Mouse (Mus musculus): Measurements from ENCODE around the gene Ap2m1.

The Ap2m1 gene

GRCm38 (mm10) chr16:20528779-20529178 lies 6.5 kb upstream of the Ap2m1 start:
- CTCF ChIA-PET = no interaction called here

GRCm38 (mm10) chr16:20529375-20529774 lies 5.9 kb upstream of the Ap2m1 start:
- CTCF ChIA-PET = interaction anchor here (0.7 kb wide), 1 partner anchor 1348 kb away, joined by 5 read pairs; no protein-coding TSS in a partner anchor

- CTCF ChIA-PET = no interaction called here
Observed at GRCm38 (mm10) chr16:20530941-20531340, 4.3 kb upstream of the Ap2m1 start.

- CTCF ChIA-PET = interaction anchor here (1.2 kb wide), 1 partner anchor 13 kb away, joined by 9 read pairs; no protein-coding TSS in a partner anchor
Observed at GRCm38 (mm10) chr16:20534617-20535295, 522 bp upstream of the Ap2m1 start.

- CTCF ChIA-PET = no interaction called here
Observed at GRCm38 (mm10) chr16:20536081-20536665, 895 bp downstream of the Ap2m1 start.

GRCm38 (mm10) chr16:20537071-20537471 lies 1.8 kb downstream of the Ap2m1 start:
- CTCF ChIA-PET = no interaction called here

- CTCF ChIA-PET = no interaction called here
Observed at GRCm38 (mm10) chr16:20537601-20538320, 2.5 kb downstream of the Ap2m1 start.

GRCm38 (mm10) chr16:20539649-20540048 lies 4.4 kb downstream of the Ap2m1 start:
- CTCF ChIA-PET = no interaction called here

GRCm38 (mm10) chr16:20540438-20540837 lies 5.2 kb downstream of the Ap2m1 start:
- CTCF ChIA-PET = interaction anchor here (0.6 kb wide), 1 partner anchor 1899 kb away, joined by 3 read pairs; the partner anchor contains the start of gene Etv5

- CTCF ChIA-PET = no interaction called here
Observed at GRCm38 (mm10) chr16:20545696-20546095, 10.4 kb downstream of the Ap2m1 start.

- CTCF ChIA-PET = interaction anchor here (0.6 to 1.6 kb wide), 2 partner anchors 13 to 1864 kb away, joined by 3 to 9 read pairs; partner anchors contain the start of gene Ap2m1
Observed at GRCm38 (mm10) chr16:20547423-20547822, 12.1 kb downstream of the Ap2m1 start.

GRCm38 (mm10) chr16:20548096-20548948 lies 13.0 kb downstream of the Ap2m1 start, which contains the start of gene Abcf3:
Gene Abcf3 (plus strand): TSS chr16:20548577.
- CTCF ChIA-PET = interaction anchor here (0.6 to 1.6 kb wide), 2 partner anchors 14 to 1865 kb away, joined by 3 to 9 read pairs; partner anchors contain the start of gene Ap2m1

- CTCF ChIA-PET = no interaction called here
Observed at GRCm38 (mm10) chr16:20549161-20549560, 13.9 kb downstream of the Ap2m1 start.

- CTCF ChIA-PET = no interaction called here
Observed at GRCm38 (mm10) chr16:20551691-20552090, 16.4 kb downstream of the Ap2m1 start.

- CTCF ChIA-PET = no interaction called here
Observed at GRCm38 (mm10) chr16:20552594-20552993, 17.3 kb downstream of the Ap2m1 start.

GRCm38 (mm10) chr16:20555000-20555399 lies 19.7 kb downstream of the Ap2m1 start:
- CTCF ChIA-PET = no interaction called here

- CTCF ChIA-PET = no interaction called here
Observed at GRCm38 (mm10) chr16:20557381-20557780, 22.1 kb downstream of the Ap2m1 start.

- CTCF ChIA-PET = no interaction called here
Observed at GRCm38 (mm10) chr16:20565075-20565474, 29.8 kb downstream of the Ap2m1 start.

- CTCF ChIA-PET = no interaction called here
Observed at GRCm38 (mm10) chr16:20589366-20589938, 54.2 kb downstream of the Ap2m1 start, which contains the start of gene Vwa5b2. Gene Vwa5b2 (plus strand): TSS chr16:20589471.

GRCm38 (mm10) chr16:20589939-20590679 lies 54.8 kb downstream of the Ap2m1 start:
- CTCF ChIA-PET = no interaction called here

GRCm38 (mm10) chr16:20590680-20591038 lies 55.4 kb downstream of the Ap2m1 start:
- CTCF ChIA-PET = no interaction called here
